Mouse (Mus musculus) heart, adult 2 months (tissue): ENCODE measurements around the gene Ctnnb1.

Experiments
- EP300 ChIP-seq: fragments of 200-500 bp; IDR thresholded peaks from 2 replicates; pipeline ENCODE4 v1.6.1; 2011; ENCODE audit warnings: low read depth, low read length, control low read depth; ENCODE audit not compliant: insufficient read depth
- POLR2A ChIP-seq: fragments of 200-500 bp; IDR thresholded peaks from 2 replicates; pipeline ENCODE4 v1.6.1; 2011; ENCODE audit warnings: mild to moderate bottlenecking, low read depth, low read length, control low read depth; ENCODE audit not compliant: insufficient read depth

DNA sequence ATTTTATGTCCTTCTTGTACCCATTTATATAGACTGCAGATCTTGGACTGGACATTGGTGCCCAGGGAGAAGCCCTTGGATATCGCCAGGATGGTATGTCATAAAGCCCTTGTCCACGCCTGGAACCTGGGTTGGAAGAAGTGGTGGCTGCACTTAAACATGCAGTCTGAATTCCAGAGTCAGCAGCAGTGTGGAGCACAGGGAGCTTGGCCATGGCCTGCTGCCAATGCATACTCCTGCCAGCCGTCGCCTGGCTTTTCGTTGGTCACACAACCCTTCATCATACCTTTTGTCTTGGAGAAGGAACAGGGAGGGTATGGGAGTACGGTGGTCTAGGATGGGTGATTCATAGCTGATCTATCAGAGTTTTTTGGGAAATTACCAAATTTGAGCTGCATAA is 29.5 kb downstream of the Ctnnb1 start:
- TF ChIP-seq EP300 (no peak), POLR2A (no peak)
